Mouse (Mus musculus) urinary bladder, postnatal 25 days (tissue): ENCODE data around the gene Nfe2.
A peak's percentile ranks its signal among the peaks of the same experiment; 100 is the strongest.

Experiments
- DNase-seq: peaks from one replicate; pipeline ENCODE4 v3.0.0; 2022; ENCODE audit warnings: low spot score

Gene Nfe2

GRCm38 (mm10) chr15:103257790-103258728 lies at the start of gene Nfe2:
Gene Nfe2, minus strand, starts transcription at chr15:103258403.
- peak; percentile 55 for DNase-seq

- DNase-seq: peak; percentile 93
These were observed 48.9 kb upstream of the Nfe2 start for GRCm38 (mm10) chr15:103307125-103307524.

GRCm38 (mm10) chr15:103305792-103306645 lies 47.8 kb upstream of the Nfe2 start:
- no peak for DNase-seq

GRCm38 (mm10) chr15:103305070-103305678 lies 47.0 kb upstream of the Nfe2 start:
- DNase-seq: peak; percentile 92

GRCm38 (mm10) chr15:103304616-103304969 lies 46.4 kb upstream of the Nfe2 start:
- DNase-seq: no peak

- no peak for DNase-seq
These were observed 45.9 kb upstream of the Nfe2 start for GRCm38 (mm10) chr15:103303916-103304615.

- no peak for DNase-seq
These were observed 44.3 kb upstream of the Nfe2 start for GRCm38 (mm10) chr15:103302341-103303021.

GRCm38 (mm10) chr15:103301547-103302340 lies 43.5 kb upstream of the Nfe2 start:
- no peak for DNase-seq

- DNase-seq: no peak
These were observed 42.8 kb upstream of the Nfe2 start for GRCm38 (mm10) chr15:103301046-103301445.

- DNase-seq: no peak
These were observed 42.4 kb upstream of the Nfe2 start for GRCm38 (mm10) chr15:103300560-103300959.

- no peak for DNase-seq
These were observed 41.9 kb upstream of the Nfe2 start for GRCm38 (mm10) chr15:103300067-103300471.

GRCm38 (mm10) chr15:103299644-103300043 lies 41.4 kb upstream of the Nfe2 start:
- DNase-seq: no peak

- no peak for DNase-seq
These were observed 40.8 kb upstream of the Nfe2 start for GRCm38 (mm10) chr15:103298861-103299616.

- DNase-seq: no peak
These were observed 39.8 kb upstream of the Nfe2 start for GRCm38 (mm10) chr15:103298026-103298425.

- DNase-seq: no peak
These were observed 39.1 kb upstream of the Nfe2 start for GRCm38 (mm10) chr15:103297313-103297712.

- no peak for DNase-seq
These were observed 37.6 kb upstream of the Nfe2 start for GRCm38 (mm10) chr15:103295851-103296250.

GRCm38 (mm10) chr15:103294649-103295048 lies 36.4 kb upstream of the Nfe2 start:
- no peak for DNase-seq

- DNase-seq: no peak
These were observed 35.2 kb upstream of the Nfe2 start for GRCm38 (mm10) chr15:103293375-103293774.

- no peak for DNase-seq
These were observed 34.6 kb upstream of the Nfe2 start for GRCm38 (mm10) chr15:103292673-103293345.
